Mouse (Mus musculus) hindbrain, embryonic 11.5 days (tissue): ENCODE data around the gene Bnipl. TPM values are rescaled to one million over a fixed set of nuclear protein-coding genes. Genes with fewer than 3 reads are reported as not detected.
A peak's percentile ranks its signal among the peaks of the same experiment; 100 is the strongest.

Experiments used
- ATAC-seq: fragments of 200-750 bp; cut with Nextera tagmentation; 2 replicates; pipeline ENCODE4 v1.8.0; 2017; ENCODE audit warnings: mild to moderate bottlenecking, moderate TSS enrichment, moderate library complexity; ENCODE audit not compliant: low FRiP score
- DNase-seq: peaks from one replicate; pipeline ENCODE4 v3.0.0-alpha.2; 2015; ENCODE audit warnings: low spot score
- H3K27ac ChIP-seq: fragments of 300-500 bp; sonication (generic); 2 replicates; pipeline ENCODE4 v1.5.1; 2014; ENCODE audit warnings: mild to moderate bottlenecking, low read depth, low read length
- H3K27me3 ChIP-seq: fragments of 300-500 bp; sonication (generic); 2 replicates; pipeline ENCODE4 v1.6.1; 2014; ENCODE audit warnings: mild to moderate bottlenecking, low read length, moderate library complexity, mixed read lengths; ENCODE audit not compliant: control insufficient read depth, insufficient read depth
- H3K36me3 ChIP-seq: fragments of 300-500 bp; sonication (generic); 2 replicates; pipeline ENCODE4 v1.6.1; 2014; ENCODE audit warnings: mild to moderate bottlenecking, low read length, moderate library complexity, mixed read lengths; ENCODE audit not compliant: control insufficient read depth, insufficient read depth
- H3K4me1 ChIP-seq: fragments of 300-500 bp; sonication (generic); replicated peaks from 2 replicates; pipeline ENCODE4 v1.6.1; 2014; ENCODE audit warnings: low read length, mixed read lengths; ENCODE audit not compliant: control insufficient read depth, insufficient read depth
- H3K4me2 ChIP-seq: fragments of 300-500 bp; sonication (generic); replicated peaks from 2 replicates; pipeline ENCODE4 v1.6.1; 2014; ENCODE audit warnings: mild to moderate bottlenecking, low read depth, low read length
- H3K4me3 ChIP-seq: fragments of 300-500 bp; sonication (generic); 2 replicates; pipeline ENCODE4 v1.5.1; 2014; ENCODE audit warnings: low read depth, low read length
- H3K9ac ChIP-seq: fragments of 300-500 bp; sonication (generic); 2 replicates; pipeline ENCODE4 v1.6.1; 2014; ENCODE audit warnings: low read depth, low read length
- H3K9me3 ChIP-seq: fragments of 300-500 bp; sonication (generic); 2 replicates; pipeline ENCODE4 v1.6.1; 2016; ENCODE audit warnings: low read length; ENCODE audit not compliant: control insufficient read depth
- WGBS: fragments of 180-500 bp; shearing (Covaris S2); extraction: QIAGEN DNeasy Blood & Tissue Kit; methylation state at CpG from one replicate; pipeline ENCODE4 v1.1.7; 2014; 5-methylcytosine and 5-hydroxymethylcytosine counted together
- polyA plus RNA-seq: library from polyadenylated mRNA; unstranded; fragments of >200 nt; fragmentation: Nextera tagmentation; extraction: Ambion mirVana; gene quantifications from 2 replicates; pipeline ENCODE4 v1.2.1, GENCODE M21; 2014

The Bnipl gene
- polyA plus RNA-seq, 1 experiment from 2014 or later = 0.73 TPM

GRCm38 (mm10) chr3:95291041-95291440 lies 40.0 kb upstream of the Bnipl start:
- Histone ChIP-seq H3K4me1 (no peaks in the 10 kb centered on the region), H3K27ac (no peak overlapping the region), H3K9me3 (no peaks in the 10 kb centered on the region), H3K4me2 (no peak overlapping the region), H3K4me3 (no peak overlapping the region), H3K9ac (no peak overlapping the region), H3K36me3 (0 out of 2 replicates have a peak, but pooled peaks cover 4% of the 10 kb centered on the region), H3K27me3 (no peaks in the 10 kb centered on the region)
- ATAC-seq (no peak), DNase-seq (no peak)
- 86% methylated on average over 4 of the region's 4 CpGs for WGBS

- DNase-seq = no peak
- 0 out of 2 replicates have a peak, but pooled peaks cover 4% of the 10 kb centered on the region for H3K36me3 ChIP-seq
- H3K27me3 ChIP-seq = no peaks in the 10 kb centered on the region
- no peak overlapping the region for H3K9ac ChIP-seq
- ATAC-seq = no peak
- no peak overlapping the region for H3K4me3 ChIP-seq
- no peak overlapping the region for H3K27ac ChIP-seq
- H3K4me2 ChIP-seq = no peak overlapping the region
- no peaks in the 10 kb centered on the region for H3K4me1 ChIP-seq
- no peaks in the 10 kb centered on the region for H3K9me3 ChIP-seq
- 74% methylated on average over 6 of the region's 6 CpGs for WGBS
Observed at GRCm38 (mm10) chr3:95290156-95290555, 39.2 kb upstream of the Bnipl start.

GRCm38 (mm10) chr3:95289419-95289818 lies 38.4 kb upstream of the Bnipl start:
- Histone ChIP-seq H3K4me2 (no peak overlapping the region), H3K9ac (no peak overlapping the region), H3K27me3 (no peaks in the 10 kb centered on the region), H3K9me3 (no peaks in the 10 kb centered on the region), H3K27ac (no peak overlapping the region), H3K4me3 (no peak overlapping the region), H3K36me3 (no peaks in the 10 kb centered on the region), H3K4me1 (no peaks in the 10 kb centered on the region; the same call in 1 of the 2 replicates)
- ATAC-seq (no peak), DNase-seq (no peak)
- 93% methylated on average over 4 of the region's 4 CpGs for WGBS

GRCm38 (mm10) chr3:95287541-95287940 lies 36.5 kb upstream of the Bnipl start:
- no peaks in the 10 kb centered on the region for H3K9me3 ChIP-seq
- no peaks in the 10 kb centered on the region; the same call in 1 of the 2 replicates for H3K4me1 ChIP-seq
- H3K4me3 ChIP-seq = no peak overlapping the region
- no peaks in the 10 kb centered on the region for H3K27me3 ChIP-seq
- DNase-seq = no peak
- H3K27ac ChIP-seq = no peak overlapping the region
- no peaks in the 10 kb centered on the region for H3K36me3 ChIP-seq
- H3K9ac ChIP-seq = no peak overlapping the region
- WGBS = 87% methylated on average over 3 of the region's 3 CpGs
- no peak for ATAC-seq
- no peak overlapping the region for H3K4me2 ChIP-seq

- ATAC-seq = no peak
- H3K9me3 ChIP-seq = no peaks in the 10 kb centered on the region
- no peaks in the 10 kb centered on the region for H3K36me3 ChIP-seq
- no peak for DNase-seq
- no peak overlapping the region for H3K27ac ChIP-seq
- WGBS = 87% methylated on average over 7 of the region's 7 CpGs
- H3K4me3 ChIP-seq = no peak overlapping the region
- no peaks in the 10 kb centered on the region for H3K27me3 ChIP-seq
- no peak overlapping the region for H3K4me2 ChIP-seq
- no peaks in the 10 kb centered on the region; the same call in 1 of the 2 replicates for H3K4me1 ChIP-seq
- no peak overlapping the region for H3K9ac ChIP-seq
Observed at GRCm38 (mm10) chr3:95286510-95286909, 35.5 kb upstream of the Bnipl start.

- no peak for ATAC-seq
- Histone ChIP-seq H3K9me3 (no peaks in the 10 kb centered on the region), H3K4me1 (no peaks in the 10 kb centered on the region; the same call in 1 of the 2 replicates), H3K27me3 (no peaks in the 10 kb centered on the region), H3K4me3 (no peak overlapping the region), H3K4me2 (no peak overlapping the region), H3K9ac (no peak overlapping the region), H3K36me3 (no peaks in the 10 kb centered on the region), H3K27ac (no peak overlapping the region)
- no peak for DNase-seq
- WGBS = 70% methylated on average over 5 of the region's 5 CpGs
Observed at GRCm38 (mm10) chr3:95286011-95286410, 35.0 kb upstream of the Bnipl start.

- Histone ChIP-seq H3K27ac (no peak overlapping the region), H3K9me3 (no peaks in the 10 kb centered on the region), H3K4me1 (no peaks in the 10 kb centered on the region; the same call in 1 of the 2 replicates), H3K4me2 (no peak overlapping the region), H3K36me3 (no peaks in the 10 kb centered on the region), H3K9ac (no peak overlapping the region), H3K27me3 (no peaks in the 10 kb centered on the region), H3K4me3 (no peak overlapping the region)
- no peak for DNase-seq
- no peak for ATAC-seq
- WGBS = 95% methylated on average over 5 of the region's 5 CpGs
Observed at GRCm38 (mm10) chr3:95285390-95285789, 34.4 kb upstream of the Bnipl start.

- WGBS = 89% methylated on average over 12 of the region's 12 CpGs
- DNase-seq (no peak), ATAC-seq (no peak)
- Histone ChIP-seq H3K9me3 (no peaks in the 10 kb centered on the region), H3K27ac (no peak overlapping the region), H3K4me3 (no peak overlapping the region), H3K27me3 (no peaks in the 10 kb centered on the region), H3K9ac (no peak overlapping the region), H3K4me2 (no peak overlapping the region), H3K36me3 (no peaks in the 10 kb centered on the region), H3K4me1 (no peaks in the 10 kb centered on the region; the same call in 1 of the 2 replicates)
Observed at GRCm38 (mm10) chr3:95284501-95285281, 33.7 kb upstream of the Bnipl start.

- Histone ChIP-seq H3K9me3 (no peaks in the 10 kb centered on the region), H3K4me3 (peak overlapping the region; percentile 75), H3K4me1 (no peaks in the 10 kb centered on the region; the same call in 1 of the 2 replicates), H3K4me2 (peak overlapping the region; percentile 40), H3K27me3 (no peaks in the 10 kb centered on the region), H3K36me3 (no peaks in the 10 kb centered on the region), H3K9ac (no peak overlapping the region; the same call in 1 of the 2 replicates), H3K27ac (no peak overlapping the region)
- WGBS = 17% methylated on average over 1 of the region's 1 CpGs
- DNase-seq (no peak), ATAC-seq (no peak)
Observed at GRCm38 (mm10) chr3:95284062-95284461, 33.1 kb upstream of the Bnipl start.
